Mouse (Mus musculus) liver, embryonic 18 days (tissue): ENCODE results near the gene 2900011O08Rik. TPM values are rescaled to one million over a fixed set of nuclear protein-coding genes. Genes with fewer than 3 reads are reported as not detected.

Source experiments
- polyA plus RNA-seq: library from polyadenylated mRNA; depleted of rRNA; stranded (reverse); fragments of >200 nt; gene quantifications from 2 replicates; pipeline ENCODE4 v1.2.3, GENCODE M21; 2012; rRNA removed

The 2900011O08Rik gene
- polyA plus RNA-seq: 0.02 TPM in 2 replicates

DNA sequence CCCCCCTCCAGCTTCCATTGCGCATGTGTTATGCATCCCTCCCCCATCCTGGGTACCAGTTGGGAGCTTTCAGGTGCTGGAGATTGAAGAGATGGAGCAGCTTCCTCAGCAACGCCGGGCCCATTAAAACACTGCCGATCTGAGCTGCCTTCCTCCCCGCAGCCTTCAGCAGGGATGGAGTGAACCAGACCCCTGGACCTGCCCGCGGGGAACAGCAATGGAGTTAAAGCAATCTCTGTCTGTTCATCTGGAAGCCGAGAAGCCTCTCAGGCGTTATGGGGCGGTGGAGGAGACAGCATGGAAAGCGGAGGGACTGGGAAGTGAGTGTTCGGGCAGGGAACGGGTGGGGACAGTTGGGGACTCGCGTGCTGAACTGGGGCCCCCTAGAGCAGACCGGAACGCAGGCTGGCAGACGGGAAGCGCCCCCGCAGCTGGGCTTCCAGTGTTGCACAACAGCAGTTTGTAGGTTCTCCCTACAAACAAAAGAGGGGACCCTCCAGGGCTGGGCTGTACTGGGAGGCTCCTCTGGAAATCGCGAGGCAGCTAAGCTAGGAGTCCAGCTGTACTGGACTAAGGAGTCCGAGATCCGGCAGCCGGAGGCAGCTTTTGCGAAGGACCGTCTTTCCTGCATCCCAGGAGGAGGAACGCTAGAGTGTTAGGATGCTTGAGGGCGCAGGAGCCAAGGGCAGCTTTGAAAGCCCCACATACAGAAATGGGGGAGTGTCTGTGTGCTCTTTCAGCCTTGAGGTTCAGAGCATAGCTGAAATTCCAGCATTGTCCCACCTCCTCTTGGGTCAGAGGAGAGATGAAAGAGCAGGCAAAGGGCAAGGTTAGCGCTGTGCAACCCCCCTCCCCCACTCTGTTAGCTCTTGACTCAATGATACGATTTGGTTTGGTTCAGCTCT is at the start of gene 2900011O08Rik, which contains the start of gene Ifitm7:
Gene 2900011O08Rik, plus strand, starts transcription at position 31 of the 905 bp plus-strand sequence.
Gene Ifitm7, minus strand, starts transcription at position 315 of the 905 bp plus-strand sequence.

Other genes with a start within 250 kb of the 2900011O08Rik start
- gene Rrn3, start 205.9 kb upstream of the 2900011O08Rik start, polyA plus RNA-seq: 5.8 TPM in 2 replicates
- 20.2 and 20.5 TPM in 2 replicates for gene Ntan1, start 167.8 kb upstream of the 2900011O08Rik start, polyA plus RNA-seq
- 26.0 and 26.2 TPM in 2 replicates for gene Pdxdc1, start 83.5 kb upstream of the 2900011O08Rik start, polyA plus RNA-seq
- 5.1 and 5.5 TPM in 2 replicates for gene Mpv17l, start 83.4 kb upstream of the 2900011O08Rik start, polyA plus RNA-seq
- gene Ifitm7, start 284 bp downstream of the 2900011O08Rik start, polyA plus RNA-seq: 0.10 and 0.30 TPM in 2 replicates
- 29.0 and 31.3 TPM in 2 replicates for gene Nde1, start 176.7 kb downstream of the 2900011O08Rik start, polyA plus RNA-seq
- 6.0 and 6.6 TPM in 2 replicates for gene Marf1, start 176.7 kb downstream of the 2900011O08Rik start, polyA plus RNA-seq